Mouse (Mus musculus) CD4-positive, CD25-positive, alpha-beta regulatory T cell, adult 2 months (primary cell): Measurements from ENCODE around the gene Bcl2l10.
"Not testable (repeated sequence)": the region's sequence is repeated elsewhere in the genome, so short reads cannot be mapped to it uniquely, and the experiment has no call there.

Source experiments
- DNase-seq: peaks from one replicate; pipeline ENCODE4 v3.0.0-alpha.2; 2012; ENCODE audit warnings: low read depth, low spot score

Gene Bcl2l10

GRCm38 (mm10) chr9:75342433-75342832, 5.1 kb upstream of the Bcl2l10 start:
- no peak for DNase-seq

GRCm38 (mm10) chr9:75348066-75348465, 508 bp downstream of the Bcl2l10 start:
- no peak for DNase-seq

GRCm38 (mm10) chr9:75348641-75349040, 1.1 kb downstream of the Bcl2l10 start:
- DNase-seq, result no peak

DNA sequence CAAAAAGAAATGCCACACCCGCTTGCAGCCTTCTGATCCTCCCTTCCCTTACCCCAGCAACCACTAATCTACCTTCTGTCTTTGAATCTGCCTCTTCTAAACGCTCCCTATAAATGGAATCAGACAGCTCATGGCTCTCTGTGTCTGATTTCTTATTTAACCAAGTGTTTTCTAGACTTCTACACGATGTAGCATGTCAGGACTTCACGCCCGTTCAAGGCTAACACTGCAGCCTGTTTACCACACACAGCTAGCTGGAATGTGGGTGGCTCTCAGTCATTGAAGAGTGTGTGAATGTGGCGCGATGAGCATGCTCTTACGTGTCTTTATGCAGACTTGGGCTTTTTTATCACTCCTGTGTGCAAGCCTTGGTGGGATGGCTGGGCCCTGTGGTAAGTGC, 5.5 kb downstream of the Bcl2l10 start:
- DNase-seq, result no peak

DNA sequence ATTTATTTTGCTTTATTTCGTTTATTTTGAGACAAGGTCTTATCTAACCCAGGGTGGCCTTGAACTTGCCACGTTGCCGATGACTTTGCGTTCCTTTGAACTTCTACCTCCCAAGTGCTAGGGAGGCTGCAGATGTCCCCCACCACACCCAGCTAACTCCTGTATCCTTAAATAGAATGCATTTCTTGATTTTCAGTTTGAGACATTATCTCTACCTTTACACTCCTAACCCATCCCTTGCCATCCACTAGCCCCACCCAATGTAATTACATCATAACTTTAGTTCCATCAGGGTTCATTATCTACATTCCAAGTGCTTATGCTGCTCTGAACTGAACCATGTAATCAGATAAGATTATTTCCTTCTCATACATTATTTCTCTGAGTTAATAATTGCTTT, 8.2 kb downstream of the Bcl2l10 start:
- no peak for DNase-seq

DNA sequence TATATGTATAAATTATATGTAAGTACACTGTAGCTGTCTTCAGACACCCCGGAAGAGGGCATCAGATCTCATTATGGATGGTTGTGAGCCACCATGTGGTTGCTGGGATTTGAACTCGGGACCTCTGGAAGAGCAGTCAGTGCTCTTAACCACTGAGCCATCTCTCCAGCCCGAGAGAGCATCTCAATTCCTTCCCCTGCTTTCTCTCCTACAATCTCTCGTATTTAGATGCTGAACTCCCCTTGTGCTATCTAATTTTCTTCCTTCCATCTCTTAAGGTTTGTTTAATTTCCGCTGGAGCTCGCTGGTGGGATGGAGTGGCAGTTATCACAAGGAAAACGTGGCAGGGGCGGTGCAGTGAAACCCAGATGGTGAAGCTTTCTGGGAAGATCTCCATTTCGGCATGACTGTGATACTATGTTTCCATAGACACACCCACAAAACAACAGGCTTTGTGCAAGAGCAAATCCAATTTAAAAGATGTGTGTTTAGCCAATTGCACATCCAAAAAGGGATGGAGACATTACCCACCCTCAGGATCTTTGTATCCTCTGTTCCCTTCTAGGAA, 9.6 kb downstream of the Bcl2l10 start:
- DNase-seq, result no peak

DNA sequence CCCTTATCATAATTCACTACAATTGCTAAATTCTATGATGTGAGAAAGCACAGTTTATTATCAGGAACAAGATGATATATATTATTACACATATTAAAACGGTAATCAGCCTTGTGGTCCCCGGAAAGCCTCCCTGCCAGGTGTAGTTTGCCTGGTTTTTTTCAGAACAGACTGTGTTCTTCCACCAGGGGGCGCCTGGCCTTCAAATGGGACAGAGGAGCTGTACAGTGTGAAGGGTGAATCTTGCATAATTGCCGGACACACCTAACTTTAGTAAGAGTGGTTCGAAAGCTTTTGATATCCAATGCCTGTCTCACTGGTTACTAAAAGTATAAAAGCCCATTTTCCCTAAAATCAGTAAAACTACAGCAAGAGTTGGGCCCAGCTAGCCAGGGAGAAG, 14.1 kb downstream of the Bcl2l10 start:
- peak; percentile 86 for DNase-seq

GRCm38 (mm10) chr9:75362201-75362600, 14.6 kb downstream of the Bcl2l10 start:
- DNase-seq, result no peak

DNA sequence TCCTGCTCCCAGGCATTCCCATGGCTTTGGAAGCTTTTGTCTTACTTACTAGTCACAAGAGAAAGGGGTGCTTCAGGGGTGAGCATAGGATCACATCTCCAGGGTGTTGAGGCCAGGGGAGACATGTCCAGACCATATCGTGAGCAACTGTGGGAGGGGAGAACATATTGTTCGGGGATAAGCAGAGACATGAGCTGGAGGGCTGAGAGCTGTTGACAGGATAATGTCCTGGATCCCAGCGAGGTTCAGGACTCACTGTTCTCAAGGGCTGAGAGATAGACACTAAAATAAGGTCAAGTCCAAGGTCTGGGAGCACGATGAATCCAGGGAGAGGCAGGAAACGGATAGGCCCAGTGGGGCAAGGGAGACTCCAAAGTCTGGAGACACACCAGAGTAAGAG, 15.4 kb downstream of the Bcl2l10 start:
- no peak for DNase-seq

DNA sequence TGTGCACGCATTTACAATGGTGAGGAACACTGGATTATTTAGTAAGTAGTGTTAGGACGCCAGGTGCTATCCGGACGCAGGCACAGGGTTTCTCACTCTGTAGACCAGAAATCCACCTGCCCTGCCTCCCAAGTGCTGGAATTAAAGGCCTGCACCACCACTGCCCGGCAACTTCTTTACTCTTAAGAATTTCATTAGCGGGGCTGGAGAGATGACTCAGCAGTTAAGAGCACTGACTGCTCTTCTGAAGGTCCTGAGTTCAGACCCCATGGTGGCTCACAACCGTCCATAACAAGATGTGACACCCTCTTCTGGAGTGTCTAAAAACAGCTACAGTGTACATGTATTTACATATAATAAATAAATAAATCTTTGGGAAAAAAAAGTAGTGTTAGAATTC, 16.1 kb downstream of the Bcl2l10 start:
- DNase-seq, result not testable (repeated sequence)

- no peak for DNase-seq
Measured at GRCm38 (mm10) chr9:75365195-75365594, 17.6 kb downstream of the Bcl2l10 start.

DNA sequence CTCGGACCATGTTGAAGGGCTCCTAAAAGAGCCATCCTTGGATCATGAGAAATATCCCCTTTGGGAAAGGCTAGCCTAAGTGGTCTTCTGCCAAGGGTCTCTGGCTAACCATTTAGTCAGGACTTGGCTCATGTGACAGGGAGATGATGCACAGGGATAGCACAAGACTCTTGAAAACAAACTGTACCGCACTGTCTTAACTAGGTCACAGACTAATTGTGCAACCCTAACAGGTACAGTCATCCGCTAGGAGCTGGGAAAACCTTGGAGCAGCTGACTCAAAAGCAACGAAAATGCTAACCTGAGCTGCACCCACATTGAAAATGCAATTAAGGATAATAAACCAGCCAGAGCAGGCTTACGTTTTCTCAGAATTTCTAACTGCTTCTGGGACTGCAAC, 18.6 kb downstream of the Bcl2l10 start:
- DNase-seq, result no peak

GRCm38 (mm10) chr9:75368779-75369178, 21.2 kb downstream of the Bcl2l10 start:
- no peak for DNase-seq

- no peak for DNase-seq
Measured at GRCm38 (mm10) chr9:75375606-75376005, 28.0 kb downstream of the Bcl2l10 start.

- DNase-seq, result no peak
Measured at GRCm38 (mm10) chr9:75376428-75376827, 28.9 kb downstream of the Bcl2l10 start.

GRCm38 (mm10) chr9:75378774-75379173, 31.2 kb downstream of the Bcl2l10 start:
- no peak for DNase-seq

- no peak for DNase-seq
Measured at GRCm38 (mm10) chr9:75382825-75383224, 35.3 kb downstream of the Bcl2l10 start.

- peak; percentile 45 for DNase-seq
Measured at GRCm38 (mm10) chr9:75383785-75384184, 36.2 kb downstream of the Bcl2l10 start.

- no peak for DNase-seq
Measured at GRCm38 (mm10) chr9:75384337-75384962, 36.9 kb downstream of the Bcl2l10 start.

DNA sequence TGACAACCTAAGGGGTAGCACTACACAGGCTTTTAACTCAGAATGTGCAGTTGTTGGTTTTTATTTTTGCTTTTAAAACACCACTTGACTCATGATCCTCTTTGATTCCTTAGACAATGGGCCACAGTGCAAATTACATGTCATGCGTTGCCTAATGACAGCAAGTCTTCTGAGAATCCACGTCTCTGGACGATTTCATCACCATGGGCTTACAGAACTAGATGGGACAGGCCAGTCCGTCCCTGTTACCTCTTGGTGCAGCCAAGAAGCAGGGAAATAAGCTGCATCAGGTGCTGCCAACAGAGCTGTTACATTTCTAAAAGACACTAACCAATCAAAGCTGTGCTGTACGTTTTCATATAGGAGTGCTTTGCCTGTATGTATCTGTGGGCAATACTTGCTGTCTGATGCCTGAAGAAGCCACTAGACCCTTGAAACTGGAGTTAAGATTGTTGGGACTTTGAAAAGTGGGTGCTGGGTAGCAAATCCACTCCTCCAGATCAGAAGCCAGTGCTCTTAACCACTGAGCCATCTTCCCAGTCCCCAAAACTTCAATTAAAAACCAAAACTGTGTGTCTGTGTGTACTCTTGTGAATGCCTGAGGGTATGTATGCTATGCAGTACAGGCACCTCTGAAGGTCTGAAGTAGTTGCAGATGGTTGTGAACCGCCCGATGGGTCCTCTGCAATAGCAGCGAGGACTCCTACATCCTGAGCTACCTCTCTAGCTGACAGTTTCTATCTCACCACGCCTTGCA, 37.8 kb downstream of the Bcl2l10 start:
- no peak for DNase-seq

DNA sequence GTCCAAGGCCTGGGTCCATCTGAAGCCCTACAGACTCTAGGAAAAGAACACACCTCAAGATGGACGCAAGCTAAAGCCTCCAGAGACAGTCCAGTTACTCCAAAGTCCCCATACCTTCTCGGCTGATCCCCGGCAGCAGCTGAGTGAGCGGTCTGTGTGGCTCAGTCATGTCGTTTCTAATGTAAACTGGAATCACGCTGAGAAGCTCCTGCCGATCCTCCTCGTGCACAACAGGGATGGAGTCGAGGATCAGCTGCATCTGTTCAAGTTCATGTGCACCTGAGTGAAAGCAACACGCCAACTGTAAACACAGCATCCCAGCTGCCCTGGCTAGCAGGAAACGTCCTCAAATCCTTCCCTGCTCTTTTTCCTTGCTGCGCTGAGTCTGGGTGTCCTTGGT, 45.7 kb downstream of the Bcl2l10 start:
- DNase-seq, result no peak

DNA sequence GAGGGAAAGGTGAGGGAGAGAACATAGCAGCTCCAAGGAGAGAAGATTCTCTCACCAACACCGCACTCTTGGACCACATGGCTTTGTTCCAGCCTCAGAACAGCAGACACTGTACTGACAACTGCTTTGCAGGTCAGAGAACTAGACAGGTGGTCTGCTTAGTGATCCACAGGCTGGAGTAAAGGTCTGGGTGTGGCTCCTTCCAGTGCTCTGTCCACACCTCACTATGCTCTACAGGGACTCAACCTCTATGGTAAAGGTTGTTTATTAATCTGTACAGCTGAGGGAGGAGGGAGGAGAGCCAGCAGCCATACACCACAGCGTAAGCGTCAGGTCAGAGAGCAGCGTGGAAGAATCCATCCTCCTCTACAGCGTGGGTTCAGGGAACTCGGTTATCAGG, 48.4 kb downstream of the Bcl2l10 start:
- DNase-seq, result no peak

- peak; percentile 31 for DNase-seq
Measured at GRCm38 (mm10) chr9:75399069-75399468, 51.5 kb downstream of the Bcl2l10 start.
